Mouse (Mus musculus) thymus, adult 2 months (tissue): Measurements from ENCODE around the gene Clstn2.

Experiments used
- CTCF ChIP-seq: fragments of 200-500 bp; IDR thresholded peaks from 2 replicates; pipeline ENCODE4 v1.5.1; 2012; ENCODE audit warnings: mild to moderate bottlenecking, control low read depth, low read length, moderate library complexity, borderline replicate concordance; ENCODE audit not compliant: control insufficient read depth, poor library complexity, insufficient read depth; ENCODE audit errors: extremely low read depth
- POLR2A ChIP-seq: fragments of 200-500 bp; IDR thresholded peaks from 2 replicates; pipeline ENCODE4 v1.6.1; 2012; ENCODE audit warnings: mild to moderate bottlenecking, low read length, control low read depth, moderate library complexity; ENCODE audit not compliant: control insufficient read depth, poor library complexity, insufficient read depth; ENCODE audit errors: extremely low read depth

DNA sequence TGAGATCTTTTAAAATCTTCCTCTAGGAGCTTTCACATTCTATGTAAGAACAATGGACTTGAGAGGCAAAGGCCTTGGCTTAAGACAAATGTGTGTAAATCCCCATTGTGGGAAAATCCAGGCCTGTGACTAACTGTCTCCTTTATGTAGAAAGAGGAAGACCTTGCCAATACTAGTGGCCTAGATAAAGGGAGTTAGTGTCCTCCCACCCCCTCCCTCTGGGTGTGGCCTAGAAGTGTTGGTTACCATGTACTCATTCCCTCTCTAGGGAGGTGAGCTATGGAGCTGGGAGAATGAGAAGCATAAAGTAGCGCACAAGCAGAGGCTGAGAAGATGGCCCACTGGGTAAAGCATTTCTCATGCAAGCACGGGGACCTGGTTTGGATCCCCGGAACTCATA lies 512.2 kb downstream of the Clstn2 start:
- TF ChIP-seq CTCF (no peak), POLR2A (no peak)
